Mouse (Mus musculus): ENCODE measurements at regions not wholly inside any gene's neighbourhood (a gene's known extent, or its start where the extent isn't known, plus 50 kb on each side); places are given as distances from the start of the nearest gene placed in this dataset.

GRCm38 (mm10) chr17:45822427-45822826, 88.8 kb upstream of the 1600014C23Rik start:
- Histone ChIP-seq H3K27ac (no peak overlapping the region), H3K36me3 (ENCODE audit: inconsistent target) (no peaks in the 10 kb centered on the region), H3K4me3 (ENCODE audit: inconsistent target) (no peak overlapping the region), H3K79me2 (ENCODE audit: inconsistent target) (no peaks in the 10 kb centered on the region)
- WGBS (ENCODE audit: missing documents), result 96% methylated on average over 17 of the region's 17 CpGs

GRCm38 (mm10) chr17:45821356-45821755, 87.7 kb upstream of the 1600014C23Rik start:
- H3K27ac ChIP-seq, result no peak overlapping the region
- H3K79me2 ChIP-seq (ENCODE audit: inconsistent target), result no peaks in the 10 kb centered on the region
- no peak overlapping the region for H3K4me3 ChIP-seq (ENCODE audit: inconsistent target)
- 86% methylated on average over 7 of the region's 7 CpGs for WGBS (ENCODE audit: missing documents)
- H3K36me3 ChIP-seq (ENCODE audit: inconsistent target), result no peaks in the 10 kb centered on the region

GRCm38 (mm10) chr17:45819143-45819542, 85.5 kb upstream of the 1600014C23Rik start:
- no peaks in the 10 kb centered on the region for H3K36me3 ChIP-seq (ENCODE audit: inconsistent target)
- 91% methylated on average over 8 of the region's 8 CpGs for WGBS (ENCODE audit: missing documents)
- H3K4me3 ChIP-seq (ENCODE audit: inconsistent target), result no peak overlapping the region
- no peaks in the 10 kb centered on the region for H3K79me2 ChIP-seq (ENCODE audit: inconsistent target)
- no peak overlapping the region for H3K27ac ChIP-seq

DNA sequence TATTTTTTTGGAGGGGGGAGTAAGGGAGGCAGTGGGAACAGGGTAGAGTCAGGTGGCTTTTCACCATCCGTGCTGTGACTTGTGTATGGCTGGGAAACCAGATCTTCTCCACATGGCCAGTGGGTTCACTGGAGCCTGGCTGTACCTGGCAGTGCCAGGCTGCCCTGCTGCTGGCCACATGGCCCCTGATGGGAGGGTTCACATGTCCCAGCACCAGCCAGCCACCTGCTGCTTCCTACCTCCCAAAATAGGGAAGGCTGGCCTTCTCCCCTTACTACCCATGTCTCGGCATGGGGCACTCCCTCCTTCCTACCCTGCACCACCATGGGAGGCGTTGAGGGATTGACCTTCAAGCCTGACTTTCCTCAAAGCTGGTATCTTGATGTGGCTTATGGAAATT, 82.9 kb upstream of the 1600014C23Rik start:
- WGBS (ENCODE audit: missing documents), result 98% methylated on average over 3 of the region's 3 CpGs
- no peaks in the 10 kb centered on the region for H3K36me3 ChIP-seq (ENCODE audit: inconsistent target)
- H3K79me2 ChIP-seq (ENCODE audit: inconsistent target), result no peaks in the 10 kb centered on the region
- no peak overlapping the region for H3K27ac ChIP-seq
- H3K4me3 ChIP-seq (ENCODE audit: inconsistent target), result no peak overlapping the region

GRCm38 (mm10) chr17:45815833-45816232, 82.2 kb upstream of the 1600014C23Rik start:
- 35% methylated on average over 2 of the region's 2 CpGs for WGBS (ENCODE audit: missing documents)
- Histone ChIP-seq H3K27ac (no peak overlapping the region), H3K36me3 (ENCODE audit: inconsistent target) (no peaks in the 10 kb centered on the region), H3K79me2 (ENCODE audit: inconsistent target) (no peaks in the 10 kb centered on the region), H3K4me3 (ENCODE audit: inconsistent target) (no peak overlapping the region)

DNA sequence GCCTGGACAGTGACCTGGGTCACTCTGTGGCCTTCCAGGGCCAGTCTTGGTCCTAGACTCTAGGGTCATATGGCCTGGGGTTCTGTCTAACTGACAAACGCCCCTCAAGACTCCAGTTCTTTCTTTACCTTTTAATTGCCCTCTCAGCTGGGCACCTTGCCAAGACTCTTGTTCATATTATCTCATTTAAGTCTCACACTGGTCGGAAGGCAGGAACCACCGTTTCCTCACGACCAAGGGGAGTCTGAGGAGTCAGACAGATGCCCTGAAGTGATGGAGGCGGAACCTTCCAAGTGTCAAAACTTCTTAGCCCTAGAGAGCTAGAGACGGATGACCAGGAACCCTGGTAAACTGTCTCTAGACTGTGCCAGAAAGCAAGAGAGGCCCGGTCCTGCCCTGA, 81.7 kb upstream of the 1600014C23Rik start:
- Histone ChIP-seq H3K79me2 (ENCODE audit: inconsistent target) (no peaks in the 10 kb centered on the region), H3K4me3 (ENCODE audit: inconsistent target) (no peak overlapping the region), H3K36me3 (ENCODE audit: inconsistent target) (no peaks in the 10 kb centered on the region), H3K27ac (no peak overlapping the region)
- 54% methylated on average over 7 of the region's 7 CpGs for whole genome bisulfite sequencing (ENCODE audit: missing documents)

- Histone ChIP-seq H3K36me3 (ENCODE audit: inconsistent target) (no peaks in the 10 kb centered on the region), H3K4me3 (ENCODE audit: inconsistent target) (no peak overlapping the region), H3K79me2 (ENCODE audit: inconsistent target) (no peaks in the 10 kb centered on the region), H3K27ac (no peak overlapping the region)
- WGBS (ENCODE audit: missing documents), result 83% methylated on average over 10 of the region's 11 CpGs
Observed at GRCm38 (mm10) chr17:45814586-45814985, 80.9 kb upstream of the 1600014C23Rik start.

DNA sequence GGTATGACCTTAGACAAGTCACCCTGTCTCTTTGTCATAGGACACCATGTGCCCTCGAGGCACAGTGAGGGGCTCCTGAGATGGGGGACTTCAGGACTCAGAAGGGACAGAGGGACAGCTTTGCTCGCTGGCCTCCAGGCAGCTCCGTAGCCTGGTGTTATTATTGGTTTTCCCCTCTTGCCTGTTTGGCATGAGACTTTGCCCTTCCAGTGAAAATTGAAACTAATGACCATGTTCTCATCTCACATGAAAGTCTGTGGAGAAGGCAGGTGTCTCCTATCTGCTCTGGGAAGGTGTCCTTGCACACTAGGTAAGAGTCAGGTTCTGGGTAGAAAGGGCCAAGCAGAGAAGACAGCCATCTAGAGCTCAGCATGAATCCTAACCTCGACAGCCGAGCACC, 80.3 kb upstream of the 1600014C23Rik start:
- H3K4me3 ChIP-seq (ENCODE audit: inconsistent target), result no peak overlapping the region
- H3K27ac ChIP-seq, result no peak overlapping the region
- 90% methylated on average over 5 of the region's 5 CpGs for WGBS (ENCODE audit: missing documents)
- H3K36me3 ChIP-seq (ENCODE audit: inconsistent target), result no peaks in the 10 kb centered on the region
- no peaks in the 10 kb centered on the region for H3K79me2 ChIP-seq (ENCODE audit: inconsistent target)

- Histone ChIP-seq H3K36me3 (ENCODE audit: inconsistent target) (no peaks in the 10 kb centered on the region), H3K79me2 (ENCODE audit: inconsistent target) (no peaks in the 10 kb centered on the region), H3K4me3 (ENCODE audit: inconsistent target) (no peak overlapping the region), H3K27ac (no peak overlapping the region)
- 88% methylated on average over 9 of the region's 9 CpGs for WGBS (ENCODE audit: missing documents)
Observed at GRCm38 (mm10) chr17:45812289-45812955, 78.8 kb upstream of the 1600014C23Rik start.

DNA sequence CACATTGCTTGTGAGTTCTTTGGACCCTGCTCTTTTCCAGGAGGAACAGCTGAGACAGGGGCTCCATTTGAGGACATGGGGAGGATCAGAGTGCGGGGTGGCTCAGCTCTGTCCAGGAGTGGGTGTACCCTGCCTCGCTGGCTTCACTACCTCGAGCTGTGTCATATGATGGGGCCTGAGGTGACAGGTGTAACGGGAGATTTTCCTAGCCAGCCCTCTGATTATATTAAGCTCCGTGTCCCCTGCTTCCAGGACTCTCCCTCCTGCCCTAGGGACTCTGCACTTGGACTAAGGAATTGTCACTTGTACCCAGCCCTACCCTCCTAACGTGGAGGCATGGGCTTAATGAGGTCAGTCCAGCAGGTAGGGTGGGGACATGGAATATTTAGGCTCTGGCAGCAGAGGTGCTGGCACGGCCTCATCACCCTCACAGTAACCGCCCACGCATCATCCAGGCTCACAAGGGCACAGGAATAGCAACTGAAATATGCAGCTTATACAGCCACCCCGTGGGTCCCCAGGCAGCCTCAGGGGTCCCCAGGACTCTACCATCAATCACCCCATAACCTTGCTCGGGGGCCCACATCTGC, 78.1 kb upstream of the 1600014C23Rik start:
- WGBS (ENCODE audit: missing documents), result 92% methylated on average over 11 of the region's 11 CpGs
- H3K27ac ChIP-seq, result no peak overlapping the region
- no peak overlapping the region for H3K4me3 ChIP-seq (ENCODE audit: inconsistent target)
- H3K36me3 ChIP-seq (ENCODE audit: inconsistent target), result no peaks in the 10 kb centered on the region
- H3K79me2 ChIP-seq (ENCODE audit: inconsistent target), result no peaks in the 10 kb centered on the region

DNA sequence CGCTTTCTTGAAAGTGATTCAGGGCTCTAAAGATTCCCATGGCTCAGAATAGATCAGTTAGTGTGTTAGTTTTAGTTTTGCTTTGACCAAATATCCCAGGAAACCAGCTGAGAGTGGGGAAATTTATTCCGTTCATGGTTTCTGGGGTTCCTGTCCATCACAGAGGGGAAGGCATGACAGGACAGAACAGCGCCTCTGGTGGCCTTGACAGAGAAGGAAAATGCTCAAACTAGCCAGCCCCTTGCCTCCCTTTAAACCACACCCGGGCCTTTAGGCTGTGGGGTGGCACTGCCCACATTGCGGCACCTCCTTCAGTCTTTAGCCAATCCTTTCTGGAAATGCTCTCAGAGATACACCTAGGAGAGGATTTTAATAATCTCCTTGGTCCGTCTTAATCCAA, 76.1 kb upstream of the 1600014C23Rik start:
- Histone ChIP-seq H3K27ac (no peak overlapping the region), H3K4me3 (ENCODE audit: inconsistent target) (no peak overlapping the region), H3K79me2 (ENCODE audit: inconsistent target) (no peaks in the 10 kb centered on the region), H3K36me3 (ENCODE audit: inconsistent target) (no peaks in the 10 kb centered on the region)
- 96% methylated on average over 6 of the region's 6 CpGs for WGBS (ENCODE audit: missing documents)

GRCm38 (mm10) chr17:45808374-45808773, 74.7 kb upstream of the 1600014C23Rik start:
- H3K36me3 ChIP-seq (ENCODE audit: inconsistent target), result no peaks in the 10 kb centered on the region
- no peak overlapping the region for H3K4me3 ChIP-seq (ENCODE audit: inconsistent target)
- H3K79me2 ChIP-seq (ENCODE audit: inconsistent target), result no peaks in the 10 kb centered on the region
- H3K27ac ChIP-seq, result peak overlapping the region; percentile 72
- 81% methylated on average over 4 of the region's 4 CpGs for WGBS (ENCODE audit: missing documents)

- Histone ChIP-seq H3K79me2 (ENCODE audit: inconsistent target) (no peaks in the 10 kb centered on the region), H3K36me3 (ENCODE audit: inconsistent target) (no peaks in the 10 kb centered on the region), H3K27ac (peak overlapping the region; percentile 72), H3K4me3 (ENCODE audit: inconsistent target) (no peak overlapping the region)
- WGBS (ENCODE audit: missing documents), result 59% methylated on average over 8 of the region's 13 CpGs
Observed at GRCm38 (mm10) chr17:45807452-45807851, 73.8 kb upstream of the 1600014C23Rik start.

DNA sequence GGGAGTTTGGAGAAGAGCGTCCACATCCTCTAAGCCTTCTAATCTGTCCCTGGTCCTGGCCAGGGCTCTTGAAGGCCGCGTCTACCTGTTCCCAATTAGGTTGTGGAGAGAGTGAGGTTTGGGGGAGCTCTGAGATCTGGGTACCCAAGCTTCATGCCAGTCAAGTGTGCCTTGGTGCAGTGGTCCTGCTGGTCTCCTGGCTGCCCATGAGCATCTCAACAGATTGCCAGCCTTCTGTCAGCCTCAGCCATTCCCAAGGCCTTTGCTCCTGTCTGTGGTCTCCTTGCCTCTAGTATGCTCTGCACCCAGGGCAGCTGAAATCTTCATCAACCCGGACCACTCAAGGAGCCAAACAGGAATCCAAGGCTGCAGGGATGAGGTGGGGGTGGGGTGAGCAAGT, 73.2 kb upstream of the 1600014C23Rik start:
- H3K79me2 ChIP-seq (ENCODE audit: inconsistent target), result no peaks in the 10 kb centered on the region
- no peaks in the 10 kb centered on the region for H3K36me3 ChIP-seq (ENCODE audit: inconsistent target)
- peak overlapping the region; percentile 72 for H3K27ac ChIP-seq
- no peak overlapping the region for H3K4me3 ChIP-seq (ENCODE audit: inconsistent target)
- 86% methylated on average over 4 of the region's 4 CpGs for WGBS (ENCODE audit: missing documents)

- H3K79me2 ChIP-seq (ENCODE audit: inconsistent target), result no peaks in the 10 kb centered on the region
- H3K27ac ChIP-seq, result peak overlapping the region; percentile 72
- no peak overlapping the region for H3K4me3 ChIP-seq (ENCODE audit: inconsistent target)
- no peaks in the 10 kb centered on the region for H3K36me3 ChIP-seq (ENCODE audit: inconsistent target)
- WGBS (ENCODE audit: missing documents), result 92% methylated on average over 5 of the region's 5 CpGs
Observed at GRCm38 (mm10) chr17:45806430-45806829, 72.8 kb upstream of the 1600014C23Rik start.

Data from macrophage (primary cell).